Mouse (Mus musculus) c-Kit-negative CD71-positive TER-119-positive erythroid progenitor cells, embryonic 14.5 days (primary cell): ENCODE data around the gene Phlda3.

Source experiments
- DNase-seq: peaks from one replicate; pipeline ENCODE4 v3.0.0-alpha.2; 2013; ENCODE audit warnings: low read depth, low spot score

Phlda3 gene

DNA sequence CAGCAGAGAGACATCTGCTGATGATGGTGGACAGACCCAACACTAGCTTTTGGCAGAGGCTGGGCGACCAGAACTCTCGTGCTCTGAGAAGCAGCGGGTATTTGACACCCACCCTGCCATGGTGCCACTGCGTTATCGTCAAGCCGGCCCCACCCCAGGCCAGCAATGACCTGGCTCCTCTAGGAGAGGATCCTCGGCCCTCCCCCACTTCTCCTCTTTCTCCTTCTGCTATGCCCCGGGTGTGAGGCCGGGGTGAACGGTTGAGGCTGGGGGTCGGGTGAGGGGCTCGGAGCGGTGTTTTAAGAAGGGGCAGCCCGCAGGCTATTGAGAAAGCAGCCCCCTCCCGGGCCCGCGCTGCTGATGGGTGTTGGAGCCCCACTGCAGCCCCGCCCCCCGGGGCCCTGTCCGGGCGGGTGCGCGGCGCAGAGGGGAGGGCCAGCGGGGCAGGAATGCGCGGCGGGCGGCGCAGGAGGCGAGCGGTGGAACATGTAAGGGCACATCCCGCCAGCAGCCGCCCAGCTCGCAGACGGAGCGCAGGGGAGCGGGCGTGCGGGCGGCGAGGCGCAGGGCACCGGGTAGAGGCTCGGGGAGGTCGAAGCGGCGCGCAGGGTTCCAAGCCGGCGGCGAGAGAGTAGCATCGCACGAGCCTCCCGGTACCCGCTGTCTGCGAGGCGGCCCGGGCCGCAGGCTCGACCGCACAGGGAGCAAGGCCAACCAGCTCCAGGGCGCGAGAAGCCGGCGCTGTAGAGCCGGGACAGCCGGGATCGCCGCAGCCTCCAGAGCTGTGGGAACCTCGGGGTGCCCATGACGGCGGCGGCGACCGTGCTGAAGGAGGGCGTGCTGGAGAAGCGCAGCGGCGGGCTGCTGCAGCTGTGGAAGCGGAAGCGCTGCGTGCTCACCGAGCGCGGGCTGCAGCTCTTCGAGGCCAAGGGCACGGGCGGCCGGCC lies at the start of gene Phlda3:
Phlda3 (plus strand) TSS at position 475 of the 947 bp plus-strand sequence.
- DNase-seq, result peak; percentile 61

DNA sequence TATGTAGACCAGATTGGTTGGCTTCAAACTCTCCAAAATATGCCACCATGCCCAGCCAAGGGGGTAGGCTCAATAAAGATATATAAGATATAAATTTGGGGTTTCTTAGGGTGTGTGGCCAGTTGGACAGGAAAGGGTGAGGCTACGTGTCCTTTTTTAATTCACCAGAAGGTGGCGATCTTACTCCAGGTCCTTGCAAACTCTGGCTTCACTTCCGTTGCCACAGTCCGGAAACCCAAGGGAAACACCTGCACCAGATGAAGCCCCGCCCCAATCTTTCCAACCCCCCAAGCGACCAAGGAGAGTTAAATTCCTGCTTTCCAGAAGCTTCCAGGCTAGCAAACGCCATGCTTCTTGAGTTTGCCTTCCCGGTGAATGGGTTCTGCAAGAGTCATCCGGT lies 46.4 kb upstream of the Phlda3 start:
- DNase-seq, result peak; percentile 61

DNA sequence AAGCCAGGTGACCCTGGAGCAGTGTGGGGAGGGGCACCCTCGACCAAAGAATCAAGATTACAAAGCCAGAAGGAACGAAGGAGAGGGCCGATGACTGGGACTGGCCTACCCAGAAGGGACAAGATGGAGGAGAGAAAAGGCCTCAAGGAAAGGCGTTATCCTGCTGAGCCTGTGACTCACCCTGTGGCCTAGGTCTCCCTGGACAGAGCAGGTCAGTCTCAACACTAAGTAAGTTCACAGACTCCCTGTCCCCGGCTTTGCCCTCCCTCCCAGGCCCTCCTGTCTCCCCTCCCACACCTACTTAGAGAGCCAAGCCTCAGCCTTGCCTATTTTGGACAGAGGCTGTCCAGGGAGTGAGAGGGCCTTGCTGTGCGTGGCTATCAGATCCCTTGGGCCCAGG lies 45.9 kb upstream of the Phlda3 start, which contains the start of gene Csrp1:
Csrp1 (plus strand) TSS at position 79 of the 400 bp plus-strand sequence.
- DNase-seq, result no peak

DNA sequence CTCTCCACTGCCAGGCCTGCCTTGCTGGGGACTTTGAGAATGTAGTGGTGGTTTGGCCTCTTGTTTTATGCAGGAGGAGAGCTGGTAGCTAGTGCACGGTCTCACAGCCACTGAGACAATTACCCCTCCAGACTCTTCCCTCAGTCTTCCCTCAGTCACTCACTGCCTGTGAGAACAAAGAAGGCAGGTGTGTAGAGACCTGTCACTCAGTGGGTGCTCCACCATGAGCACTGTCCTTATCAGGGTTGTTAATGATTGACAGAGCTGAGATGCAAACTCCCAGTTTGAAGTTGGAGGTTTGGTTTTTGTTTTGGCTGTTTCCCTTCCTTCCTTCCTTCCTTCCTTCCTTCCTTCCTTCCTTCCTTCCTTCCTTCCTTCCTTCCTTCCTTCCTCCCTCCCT lies 42.9 kb upstream of the Phlda3 start:
- no peak for DNase-seq

DNA sequence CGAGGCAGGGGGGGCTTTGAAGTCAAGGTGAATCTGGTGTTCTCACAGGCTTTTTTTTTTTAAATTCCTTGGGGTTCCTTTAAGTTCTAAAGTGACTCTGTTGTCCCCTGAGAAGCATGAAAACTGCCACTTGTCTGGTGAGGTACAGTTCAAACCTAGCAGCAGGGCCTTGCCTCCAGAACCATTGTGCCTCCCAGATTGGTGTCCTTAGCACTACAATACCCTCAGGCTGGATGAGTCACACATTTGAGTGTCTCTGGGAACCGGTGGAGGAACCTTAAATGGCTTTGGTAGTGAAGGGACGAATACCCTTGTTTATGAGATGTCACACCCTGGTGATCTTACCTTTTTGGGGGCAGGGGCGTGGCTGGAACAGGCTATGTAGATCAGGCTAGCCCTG lies 41.8 kb upstream of the Phlda3 start:
- no peak for DNase-seq

DNA sequence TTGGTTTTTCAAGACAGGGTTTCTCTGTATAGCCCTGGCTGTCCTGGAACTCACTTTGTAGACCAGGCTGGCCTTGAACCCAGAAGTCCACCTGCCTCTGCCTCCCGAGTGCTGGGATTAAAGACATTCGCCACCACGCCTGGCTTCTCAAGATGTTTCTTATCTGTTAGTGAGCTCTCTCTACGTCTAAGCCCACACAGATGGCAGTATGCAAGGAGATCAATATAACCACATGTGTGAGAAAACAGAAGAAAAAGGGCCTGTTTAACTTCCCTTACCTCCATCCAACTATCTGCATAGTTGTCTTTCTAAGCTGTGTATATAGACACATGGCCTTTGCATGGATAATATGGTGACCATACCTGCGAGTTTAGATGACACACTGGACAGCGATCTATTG lies 40.6 kb upstream of the Phlda3 start:
- DNase-seq, result no peak

DNA sequence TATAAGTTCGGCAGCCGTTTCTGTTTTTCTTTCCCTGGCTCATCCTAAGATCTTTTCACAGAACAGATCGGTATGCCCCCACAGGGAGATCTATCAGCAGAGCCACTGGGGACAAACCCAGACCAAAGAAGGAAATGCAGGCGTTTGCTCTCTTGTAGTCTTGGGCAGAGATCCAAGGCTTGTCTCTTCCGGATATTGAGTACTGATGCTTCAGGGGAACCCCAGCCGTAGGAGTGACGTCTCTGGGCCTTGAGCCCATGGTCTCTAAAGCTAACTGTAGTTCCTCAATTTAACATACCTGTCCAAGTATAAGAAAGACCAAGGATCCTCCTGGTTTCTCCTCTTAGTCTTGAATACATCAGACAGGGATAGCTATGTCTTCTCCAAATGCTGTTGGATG lies 40.0 kb upstream of the Phlda3 start:
- no peak for DNase-seq

DNA sequence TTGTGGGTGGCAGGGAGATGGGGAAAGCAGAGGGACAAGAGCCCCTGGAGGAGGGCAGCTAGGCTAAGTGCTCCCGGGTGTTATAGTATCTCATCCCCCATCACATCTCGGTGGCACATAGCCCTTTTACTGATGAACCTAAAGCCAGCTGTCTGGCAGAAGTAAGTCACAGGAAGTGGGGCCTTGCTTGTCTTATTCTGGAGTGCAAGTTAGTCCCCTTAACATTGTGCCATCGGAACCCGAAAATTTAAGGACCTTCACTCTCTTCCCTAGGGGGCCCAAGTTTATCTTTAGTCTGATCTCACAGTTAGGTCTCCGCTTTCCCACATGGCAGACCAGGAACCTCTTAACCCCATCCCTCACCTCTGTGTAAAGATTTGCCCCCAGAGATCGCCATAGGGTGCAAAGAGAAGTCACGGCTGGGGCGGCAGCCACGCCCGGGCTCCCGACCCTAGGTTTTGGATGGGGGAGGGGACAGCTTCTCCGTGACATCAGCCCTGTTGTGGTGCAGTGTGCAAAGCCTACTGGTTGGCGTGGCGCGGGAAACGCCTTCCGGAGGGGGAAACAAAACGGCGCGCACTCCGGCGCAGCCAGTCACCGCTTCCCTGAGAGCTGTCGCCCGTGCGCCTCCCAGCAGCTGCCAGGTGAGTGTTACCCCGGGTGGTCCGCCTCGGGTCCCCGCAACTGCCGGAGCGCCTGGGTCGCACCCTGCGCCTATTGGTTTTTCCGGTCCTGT lies 37.1 kb upstream of the Phlda3 start:
- DNase-seq, result peak; percentile 71

DNA sequence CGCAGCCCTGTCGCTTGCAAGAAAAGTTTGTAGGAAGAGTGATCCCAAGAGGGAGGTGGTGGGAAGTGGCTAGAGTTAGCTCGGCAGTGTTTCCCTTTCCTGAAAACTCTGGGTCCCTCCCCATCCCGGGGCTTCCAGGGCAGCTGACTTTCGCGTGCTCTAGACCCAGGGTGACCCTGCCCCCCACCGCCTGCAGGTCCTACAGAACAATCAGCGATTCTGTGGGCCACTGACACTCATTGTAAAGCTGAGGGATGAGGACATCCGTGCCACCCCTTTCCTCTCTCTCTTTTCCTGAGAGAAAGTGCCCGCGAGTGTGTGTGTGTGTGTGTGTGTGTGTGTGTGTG lies 36.6 kb upstream of the Phlda3 start:
- DNase-seq, result peak; percentile 29

DNA sequence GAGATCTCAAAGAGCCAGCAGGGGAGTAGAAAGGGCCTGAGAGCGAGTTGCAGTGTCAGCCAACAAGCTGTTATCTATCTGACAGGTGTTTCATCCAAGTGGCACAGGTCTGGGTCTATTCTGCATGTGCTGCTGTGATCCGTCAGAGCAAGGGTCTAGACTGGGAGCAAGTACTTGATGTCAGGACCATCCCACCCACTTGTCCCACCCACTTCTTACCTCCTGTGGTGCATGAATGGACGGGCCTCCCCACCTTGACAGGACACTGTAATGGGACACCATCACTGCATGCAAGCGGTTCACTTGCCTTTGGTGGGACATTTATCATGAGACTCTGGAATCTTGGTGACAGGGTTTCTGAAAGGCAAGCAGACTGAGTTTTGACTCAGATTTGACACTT lies 36.1 kb upstream of the Phlda3 start:
- no peak for DNase-seq

DNA sequence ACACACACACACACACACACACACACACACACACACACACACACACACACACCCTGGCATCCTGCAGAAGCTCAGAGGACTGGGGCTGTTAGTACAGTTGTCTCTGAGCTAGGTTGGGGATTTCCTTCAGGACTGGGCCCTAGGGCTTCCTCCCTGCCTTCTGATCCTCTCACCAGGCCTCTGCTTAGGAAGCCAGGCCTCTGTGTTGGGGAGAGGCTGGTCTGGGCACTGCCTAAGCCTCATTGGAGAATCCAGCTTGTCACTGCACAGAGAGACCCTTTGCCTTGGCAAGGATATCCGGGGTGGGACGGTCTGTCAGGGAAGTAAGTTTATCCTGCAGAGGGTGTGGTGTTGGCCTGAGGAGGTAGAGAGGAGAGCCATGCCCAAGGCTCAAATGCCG lies 35.6 kb upstream of the Phlda3 start:
- DNase-seq, result no peak

DNA sequence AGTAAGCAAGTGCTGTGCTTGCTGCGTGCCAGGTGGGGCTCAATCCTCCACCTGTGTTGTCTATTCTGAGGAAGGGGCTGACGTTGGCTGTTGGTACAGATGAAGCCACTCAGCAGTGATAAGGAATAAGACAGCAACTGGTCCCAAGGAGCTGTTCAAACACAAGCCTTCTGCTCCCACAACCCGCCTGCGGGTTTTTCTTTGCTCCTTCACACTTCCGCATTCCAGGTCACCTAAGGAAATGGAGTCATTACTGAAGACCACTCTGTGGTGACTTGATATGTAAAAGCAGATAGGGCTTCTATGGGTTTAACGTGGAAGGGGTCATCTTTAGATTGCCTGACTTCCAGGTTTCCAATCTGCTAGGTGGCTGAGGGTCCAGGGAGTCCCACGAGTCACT lies 34.5 kb upstream of the Phlda3 start:
- DNase-seq, result no peak

DNA sequence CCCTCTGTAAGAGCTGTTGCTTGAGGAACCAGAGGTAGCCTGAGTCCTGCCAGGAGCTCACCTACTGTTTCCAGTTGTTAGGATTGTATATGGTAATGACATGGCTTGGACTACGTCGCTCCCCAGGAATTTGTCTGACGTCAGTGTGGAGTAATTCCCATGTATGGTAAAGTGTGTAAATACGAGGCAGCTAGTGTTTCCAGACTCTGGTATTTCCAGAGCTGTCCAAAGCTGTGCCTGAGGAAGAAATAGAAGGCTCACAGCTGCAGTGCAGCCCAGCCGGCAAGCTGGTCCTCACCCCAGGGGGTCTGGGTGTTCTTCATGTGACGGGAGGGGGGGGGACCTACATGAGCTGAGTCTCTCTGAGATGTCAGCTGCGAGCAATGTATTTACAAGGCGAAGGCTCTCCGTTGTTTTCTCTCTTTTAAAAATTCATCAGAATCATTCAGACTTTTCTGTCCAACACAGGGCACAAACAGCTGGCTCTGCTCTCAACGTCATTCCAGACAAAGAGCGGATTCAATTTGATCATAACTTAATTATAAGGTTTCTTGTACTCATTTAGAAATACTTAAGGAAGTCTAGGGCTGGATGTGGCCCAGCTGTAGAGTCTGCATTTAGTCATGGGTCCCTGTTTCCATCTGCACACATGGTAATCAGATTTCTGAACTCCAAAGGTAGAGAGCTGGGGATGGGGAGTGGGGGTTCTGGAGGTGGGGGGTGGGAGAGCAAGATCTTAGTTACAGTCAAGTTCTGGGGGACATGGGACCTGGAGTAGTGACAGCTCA lies 33.8 kb upstream of the Phlda3 start:
- DNase-seq, result no peak

DNA sequence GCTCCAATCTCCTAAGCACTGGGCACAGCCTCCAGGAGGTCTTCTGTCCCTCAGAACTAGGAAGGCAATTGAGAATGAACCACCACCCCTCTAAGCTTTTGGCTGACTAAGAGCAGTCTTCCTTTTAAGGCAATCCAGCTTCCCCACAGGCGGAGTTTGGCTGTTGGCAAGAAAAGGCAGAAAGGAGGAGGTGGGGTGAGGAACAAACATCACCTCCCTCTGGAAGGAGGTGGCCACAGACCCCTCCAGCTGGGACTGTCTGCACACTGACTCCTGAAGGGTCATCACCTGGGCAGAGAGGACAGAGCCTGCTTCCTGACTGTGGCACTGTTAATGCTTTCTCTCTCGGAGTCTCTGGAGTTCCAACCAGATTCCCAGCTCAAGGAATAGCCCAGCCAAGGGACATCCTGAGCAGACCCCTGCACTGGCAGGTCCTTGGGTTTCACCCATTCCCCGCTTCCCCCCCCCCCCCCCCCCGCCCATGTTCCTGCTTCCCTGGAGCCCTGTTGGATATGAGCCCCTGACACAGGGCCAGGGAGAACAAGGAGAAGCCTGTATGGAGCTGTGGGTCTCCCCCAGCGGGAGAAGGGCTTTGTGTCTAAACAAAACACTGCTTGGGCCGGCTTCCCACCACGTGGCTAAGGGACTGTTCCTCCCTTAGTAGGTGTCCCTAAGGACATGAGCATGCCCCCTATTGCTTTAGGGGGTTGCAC lies 31.5 kb upstream of the Phlda3 start:
- DNase-seq, result no peak

DNA sequence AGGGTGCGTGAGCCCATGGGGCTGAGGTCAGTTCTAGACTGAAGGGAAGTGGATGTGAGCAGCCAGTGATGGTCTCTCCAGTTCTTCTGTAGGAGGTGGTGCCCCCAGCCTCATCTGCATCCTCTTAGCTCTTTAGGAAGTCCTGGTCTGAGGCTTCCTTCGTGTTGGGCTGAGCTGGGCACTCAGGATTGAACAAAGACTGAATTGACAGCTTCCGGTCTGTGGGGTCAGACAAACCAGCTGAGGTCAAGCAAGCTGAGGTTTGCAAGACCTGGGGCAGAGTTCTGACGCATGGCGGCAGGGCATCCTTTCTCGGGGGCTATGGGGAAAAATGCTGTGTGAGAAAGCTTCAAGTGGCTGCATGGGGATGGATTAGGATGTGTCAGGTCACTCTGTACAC lies 30.5 kb upstream of the Phlda3 start:
- DNase-seq, result no peak

DNA sequence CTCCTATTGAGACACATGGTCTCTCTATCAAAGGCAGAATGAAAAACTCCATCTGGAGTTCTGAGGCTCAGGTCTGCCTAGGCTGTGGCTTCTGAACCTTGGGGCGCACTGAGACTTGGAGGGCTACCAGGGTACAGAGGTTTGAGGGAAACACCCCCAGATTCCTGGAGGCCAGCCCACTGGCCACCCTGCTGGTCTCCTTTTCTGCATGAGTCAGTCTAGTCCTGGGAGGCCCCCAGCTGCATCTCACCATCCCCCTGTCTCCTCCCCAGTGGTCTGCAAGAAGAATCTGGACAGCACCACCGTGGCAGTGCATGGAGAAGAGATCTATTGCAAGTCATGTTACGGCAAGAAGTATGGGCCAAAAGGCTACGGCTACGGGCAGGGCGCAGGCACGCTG lies 20.9 kb upstream of the Phlda3 start:
- DNase-seq, result no peak

DNA sequence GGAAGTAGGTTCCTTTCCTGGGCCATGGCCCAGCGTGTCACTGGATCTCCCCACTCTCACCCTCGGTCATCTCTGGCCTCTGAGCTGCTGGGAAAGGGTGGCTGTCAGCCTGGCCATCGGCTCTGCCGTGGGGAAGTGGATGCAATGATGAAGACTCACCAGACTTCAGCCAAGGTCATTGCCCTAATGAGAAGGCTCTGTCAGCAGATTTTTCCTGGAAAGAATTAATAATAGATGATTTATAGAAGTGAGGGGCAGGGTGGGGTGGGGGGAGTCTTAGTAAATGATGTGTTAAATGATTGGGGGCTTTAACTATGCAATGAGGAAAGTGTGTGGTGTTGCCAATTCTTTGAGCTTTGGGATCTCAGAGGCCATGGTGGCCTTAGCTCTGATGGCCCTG lies 19.7 kb upstream of the Phlda3 start:
- no peak for DNase-seq

DNA sequence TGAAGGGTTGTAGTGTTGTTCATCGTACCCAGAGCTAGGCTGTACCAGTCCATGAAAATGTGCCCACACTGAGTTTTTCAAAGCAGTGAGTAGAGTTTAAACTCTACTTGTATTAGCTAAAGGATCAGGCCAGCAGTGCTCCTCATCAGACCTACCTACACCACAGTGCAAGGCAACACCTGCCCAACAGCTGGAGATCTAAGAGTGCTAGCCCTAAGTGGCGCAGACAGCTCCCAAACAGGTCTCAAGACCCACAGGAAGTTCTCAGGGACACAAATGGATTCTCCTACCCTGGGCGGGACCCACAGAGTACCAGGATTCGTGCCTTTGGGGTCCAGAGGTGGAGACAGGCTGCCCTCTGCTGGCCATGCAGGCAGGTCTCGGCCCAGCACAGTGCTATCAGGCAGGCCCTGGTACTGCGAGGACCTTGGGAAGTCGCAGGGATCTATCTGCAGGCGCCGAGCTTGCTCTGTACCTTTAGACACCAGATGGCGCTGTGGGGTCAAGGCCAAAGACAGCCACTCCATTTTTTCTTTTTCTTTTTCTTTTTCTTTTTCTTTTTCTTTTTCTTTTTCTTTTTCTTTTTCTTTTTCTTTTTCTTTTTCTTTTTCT lies 13.1 kb upstream of the Phlda3 start:
- DNase-seq, result peak; percentile 85

DNA sequence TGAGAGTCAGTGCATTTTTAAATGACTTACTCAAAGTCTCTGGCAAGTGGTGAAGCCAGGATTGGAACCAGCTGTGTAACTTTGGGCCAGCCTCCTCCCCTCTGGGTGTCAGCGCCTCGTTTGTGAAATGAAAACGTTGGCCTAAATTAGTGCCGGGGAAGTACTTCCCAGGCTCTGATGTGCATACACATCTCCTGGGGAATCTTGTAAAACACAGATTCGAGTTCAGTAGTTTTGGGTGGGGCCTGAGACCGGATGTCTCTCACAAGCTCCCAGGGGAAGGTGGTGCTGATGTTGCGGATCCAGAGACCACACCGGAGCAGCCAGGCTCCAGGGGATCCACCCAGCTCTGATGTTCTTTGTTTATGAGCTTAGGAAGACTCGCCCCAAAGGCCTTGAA lies 10.6 kb upstream of the Phlda3 start:
- no peak for DNase-seq

DNA sequence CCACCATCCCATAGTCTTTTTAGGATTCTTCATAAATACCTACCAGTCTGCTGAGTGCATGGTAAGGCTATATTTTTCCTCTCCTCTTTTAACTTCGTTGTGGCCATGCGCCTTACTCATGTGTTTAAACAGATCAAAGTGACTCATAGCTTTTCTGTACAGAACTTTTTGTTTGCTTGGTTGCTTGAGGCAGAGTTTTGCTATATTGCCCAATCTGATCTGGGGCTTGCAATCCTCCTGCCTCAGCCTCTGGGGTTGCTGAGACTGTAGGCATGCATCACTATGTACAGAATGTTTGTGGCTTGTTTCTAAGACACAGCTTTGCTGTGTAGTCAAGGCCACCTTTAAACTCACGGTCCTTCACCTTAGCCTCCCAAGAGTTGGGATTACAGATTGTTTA lies 10.0 kb upstream of the Phlda3 start:
- DNase-seq, result no peak

DNA sequence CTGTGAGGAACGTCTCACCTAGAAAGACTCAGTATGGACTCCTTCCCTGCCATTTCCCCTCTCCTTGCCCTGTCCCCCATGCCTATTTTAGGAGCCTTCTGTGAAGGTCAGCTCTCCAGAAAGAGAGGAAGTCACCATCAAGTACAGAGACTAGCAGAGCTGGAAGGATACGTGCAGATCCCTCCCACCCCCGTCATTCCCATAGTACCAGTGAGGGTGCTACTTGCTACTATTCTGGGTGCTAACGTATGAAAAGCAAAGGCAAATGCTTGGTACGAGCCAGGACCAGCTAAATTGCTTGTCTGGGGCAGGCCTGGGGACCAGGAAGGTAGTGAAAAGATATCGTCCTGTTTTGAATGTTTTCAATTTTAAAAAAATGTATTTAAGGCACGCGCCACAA lies 8.6 kb upstream of the Phlda3 start:
- DNase-seq, result no peak
